Mouse (Mus musculus) spleen, adult 2 months (tissue): Measurements from ENCODE around the gene Gas7.

Experiments
- CTCF ChIP-seq: fragments of 200-500 bp; IDR thresholded peaks from 2 replicates; pipeline ENCODE4 v1.5.1; 2011; ENCODE audit warnings: mild to moderate bottlenecking, inconsistent platforms; ENCODE audit not compliant: insufficient read depth, insufficient read length, insufficient replicate concordance; ENCODE audit errors: extremely low read depth
- POLR2A ChIP-seq: fragments of 200-500 bp; IDR thresholded peaks from 2 replicates; pipeline ENCODE4 v1.6.1; 2011; ENCODE audit warnings: low read depth, low read length, inconsistent platforms

DNA sequence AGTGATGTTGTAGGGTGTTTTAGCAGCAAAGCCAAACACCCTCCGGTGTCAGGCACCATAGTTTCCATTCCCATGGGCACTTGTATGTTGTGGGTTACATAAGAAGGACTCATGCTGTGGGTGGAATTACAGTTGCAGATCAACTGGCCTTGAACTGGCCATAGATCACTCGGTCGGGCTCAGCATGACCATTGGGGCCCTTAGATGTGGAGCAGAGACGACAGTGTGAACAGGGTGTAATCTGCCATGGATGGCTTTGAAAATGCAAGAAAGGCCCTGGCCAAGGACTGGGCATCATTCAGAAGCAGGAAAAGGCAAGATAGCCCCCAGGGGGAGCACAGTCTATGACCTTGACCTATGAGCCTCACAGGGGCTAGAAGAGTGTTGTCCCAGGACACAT lies 112.8 kb downstream of the Gas7 start:
- TF ChIP-seq POLR2A (no peak), CTCF (no peak)
